14 mouse cellular contexts compared by ENCODE assay signal in the genomic region with DNA sequence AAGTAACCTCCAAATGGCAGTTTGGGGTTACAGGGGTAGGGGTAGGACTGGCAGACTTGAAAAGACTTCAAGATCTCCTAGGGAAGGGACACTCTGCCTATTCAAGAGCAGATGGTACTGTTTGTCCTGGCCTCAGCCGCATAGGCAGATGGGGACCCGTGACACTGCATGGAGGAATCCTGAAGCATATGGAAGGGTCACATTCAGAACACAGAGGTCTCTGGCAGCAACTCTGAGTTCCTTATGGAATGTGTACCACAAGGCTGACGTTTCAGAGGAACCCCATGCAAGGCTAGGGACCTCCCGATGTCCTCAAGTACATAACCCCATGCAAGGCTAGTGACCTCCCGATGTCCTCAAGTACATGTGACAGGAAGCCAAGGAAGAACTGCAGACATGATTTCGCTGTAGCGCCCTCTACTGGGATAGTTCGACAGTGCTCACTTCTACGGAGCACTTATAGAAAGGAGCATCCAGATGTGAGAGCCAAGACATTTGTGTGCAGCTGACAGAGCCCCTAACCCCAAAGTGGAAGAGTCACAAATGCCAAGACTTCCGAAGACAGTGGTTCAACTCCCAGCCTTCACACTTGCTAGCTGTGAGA. TPM values are rescaled to one million over a fixed set of nuclear protein-coding genes. Genes with fewer than 3 reads are reported as not detected.
DNase-seq lines count a peak whose midpoint lies in the region; ATAC-seq and TF ChIP-seq lines count a peak whose summit lies in the region.
"Had no signal": no experiment of that assay in that cellular context is flagged by ENCODE, and none has a peak within 500 bp of the region (broad histone marks: within the 10 kb centered on the region; RNA-seq: fewer than 3 reads in every experiment).

No protein-coding gene starts in this region.

- DNase-seq in CD4-positive, CD25-positive, alpha-beta regulatory T cell, adult 2 months (ENCODE audit: low read depth, low spot score): peak; percentile 41
- peak; percentile 14 for DNase-seq in lung, postnatal 10 days
- DNase-seq in lung, adult 2 months: no peak
- peak; percentile 21 to 41 for DNase-seq in thymus, postnatal 36 days
- no peak for DNase-seq in urinary bladder, adult 18-20 months (ENCODE audit: low spot score in 2 of 2)
- DNase-seq in limb, embryonic 10.5 days (ENCODE audit: low spot score): no peak
- DNase-seq: right cerebral cortex, adult 18-20 months had no signal

- no peak for TF ChIP-seq CTCF in lung, adult 2 months (IDR thresholded peaks at IDR 0.05; ENCODE audit: insufficient read depth, low read length)
- TF ChIP-seq CTCF in cortical plate, adult 2 months (IDR thresholded peaks at IDR 0.05; ENCODE audit: extremely low read depth, insufficient read depth, low read length): 0 out of 2 replicates have a peak, but pooled peaks have one; percentile 14

- no peaks in the 10 kb centered on the region for H3K27me3 ChIP-seq in limb, embryonic 10.5 days (ENCODE audit: low read depth, poor library complexity, severe bottlenecking)
- H3K27me3 ChIP-seq: heart, embryonic 13.5 days had no signal

- peaks cover 3% of the 10 kb centered on the region; the same call in 1 of the 2 replicates for H3K4me1 ChIP-seq in lung, adult 2 months (ENCODE audit: control insufficient read depth, insufficient read depth, low read length)
- H3K4me1 ChIP-seq in cortical plate, adult 2 months (ENCODE audit: control insufficient read depth, insufficient read depth, low read length): no peaks in the 10 kb centered on the region
- H3K4me1 ChIP-seq in limb, embryonic 10.5 days: 0 out of 2 replicates have a peak, but pooled peaks cover 3% of the 10 kb centered on the region
- H3K4me1 ChIP-seq: heart, embryonic 13.5 days had no signal

- ATAC-seq in CD4-positive, CD25-positive, alpha-beta regulatory T cell, adult 4 months: no peak

- no peaks in the 10 kb centered on the region for H3K9me3 ChIP-seq in limb, embryonic 10.5 days (replicated peaks)
- H3K9me3 ChIP-seq: forebrain, embryonic 10.5 days; heart, embryonic 13.5 days had no signal

- no peak for TF ChIP-seq POLR2A in lung, adult 2 months (IDR thresholded peaks at IDR 0.05; ENCODE audit: borderline replicate concordance, extremely low read depth, low read depth, low read length)
- TF ChIP-seq POLR2A in cortical plate, adult 2 months (IDR thresholded peaks at IDR 0.05; ENCODE audit: extremely low read depth, insufficient read depth, low read length): no peak

- no peak overlapping the region for H3K4me3 ChIP-seq in lung, adult 2 months (replicated peaks; ENCODE audit: extremely low read depth, low read depth, low read length)
- H3K4me3 ChIP-seq in cortical plate, adult 2 months (ENCODE audit: insufficient read depth, low read length): no peak overlapping the region
- H3K4me3 ChIP-seq in limb, embryonic 10.5 days: no peak overlapping the region
- H3K4me3 ChIP-seq: forebrain, embryonic 10.5 days; heart, embryonic 13.5 days had no signal

- no peaks in the 10 kb centered on the region for H3K36me3 ChIP-seq in limb, embryonic 10.5 days
- H3K36me3 ChIP-seq: forebrain, embryonic 10.5 days; heart, embryonic 13.5 days had no signal

- 75% methylated on average over 10 of the region's 10 CpGs for WGBS in lung, adult 2 months
- WGBS in limb, embryonic 10.5 days: 81% methylated on average over 10 of the region's 10 CpGs

- no peak overlapping the region for H3K27ac ChIP-seq in cortical plate, adult 2 months (ENCODE audit: insufficient read depth, low read length)
- no peak overlapping the region for H3K27ac ChIP-seq in limb, embryonic 10.5 days
- H3K27ac ChIP-seq: forebrain, embryonic 10.5 days; heart, embryonic 13.5 days had no signal

RNA-seq across cellular contexts. Expression of a gene that starts 7.2 kb away (rescaled TPM):
- not detected for polyA plus RNA-seq in CD4-positive, CD25-positive, alpha-beta regulatory T cell, adult 4 months (2017; shearing (Covaris generic))
- polyA plus RNA-seq in lung, adult 2 months (2012; rRNA removed): 0.29 and 1.3 TPM in 2 replicates
- 21.2 and 22.2 TPM in 2 replicates for polyA plus RNA-seq in cortical plate, adult 2 months (2012; rRNA removed)
- polyA plus RNA-seq in limb, embryonic 10.5 days (2016; fragmentation: Nextera tagmentation; extraction: Ambion mirVana): not detected in 2 replicates
- polyA plus RNA-seq: forebrain, embryonic 10.5 days; heart, embryonic 13.5 days; kidney, embryonic 14.5 days; limb, embryonic 11.5 days; midbrain, embryonic 11.5 days had no signal

RNA-seq across cellular contexts. Expression of a gene that starts 11.8 kb away (rescaled TPM):
- not detected for polyA plus RNA-seq in CD4-positive, CD25-positive, alpha-beta regulatory T cell, adult 4 months (2017; shearing (Covaris generic))
- polyA plus RNA-seq in lung, adult 2 months (2012; rRNA removed): not detected in 2 replicates
- polyA plus RNA-seq in cortical plate, adult 2 months (2012; rRNA removed): not detected in 2 replicates
- not detected in 2 replicates for polyA plus RNA-seq in limb, embryonic 10.5 days (2016; fragmentation: Nextera tagmentation; extraction: Ambion mirVana)
- polyA plus RNA-seq: forebrain, embryonic 10.5 days; heart, embryonic 13.5 days; kidney, embryonic 14.5 days; limb, embryonic 11.5 days; midbrain, embryonic 11.5 days had no signal

Comparison
In these comparisons a context has a peak if more than half of its experiments do, and no peak if none do; other contexts are left out.
1. DNase-seq: peak in CD4-positive, CD25-positive, alpha-beta regulatory T cell, adult 2 months (single experiment), lung, postnatal 10 days (single experiment) and thymus, postnatal 36 days (2 of 2); none in lung, adult 2 months (single experiment), urinary bladder, adult 18-20 months (0 of 2) and limb, embryonic 10.5 days (single experiment).